11 mouse cellular contexts compared by ENCODE assay signal in genomic region chr17:88132601-88133346, GRCm38 (mm10).
A peak's percentile ranks its signal among the peaks of the same experiment; 100 is the strongest.
DNase-seq lines count a peak whose midpoint lies in the region; ATAC-seq lines count a peak whose summit lies in the region.
"Had no signal": no experiment of that assay in that cellular context is flagged by ENCODE, and none has a peak within 500 bp of the region (broad histone marks: within the 10 kb centered on the region; RNA-seq: fewer than 3 reads in every experiment).

No protein-coding gene starts in this region.

- no peaks in the 10 kb centered on the region for H3K27me3 ChIP-seq in liver, embryonic 15.5 days

- no peaks in the 10 kb centered on the region for H3K9me3 ChIP-seq in liver, embryonic 15.5 days (replicated peaks)

- ATAC-seq in liver, embryonic 15.5 days (ENCODE audit: insufficient read depth): peak; percentile 28; the same call in 1 of the 2 replicates

- no peaks in the 10 kb centered on the region for H3K36me3 ChIP-seq in liver, embryonic 15.5 days (replicated peaks)

- peak; percentile 18 to 27 for DNase-seq in adrenal gland, adult 18-20 months (ENCODE audit: low spot score in 2 of 2)
- DNase-seq in adrenal gland, postnatal 25 days: no peak
- peak; percentile 30 for DNase-seq in layer of hippocampus, adult 9-11 months
- DNase-seq in layer of hippocampus, adult 18-20 months (ENCODE audit: low spot score in 2 of 2): no peak
- DNase-seq in thymus, postnatal 0 days (ENCODE audit: low spot score): peak; percentile 38
- no peak for DNase-seq in urinary bladder, postnatal 14 days (ENCODE audit: low spot score)
- DNase-seq in embryo, embryonic 10.5 days (ENCODE audit: low spot score): no peak
- DNase-seq: cerebellum, postnatal 36 days had no signal

- no peaks in the 10 kb centered on the region for H3K4me1 ChIP-seq in liver, embryonic 15.5 days (replicated peaks)

- 45% methylated on average over 23 of the region's 23 CpGs for WGBS in liver, embryonic 15.5 days (ENCODE audit: insufficient replicate concordance)

- no peak overlapping the region for H3K4me3 ChIP-seq in liver, embryonic 15.5 days (replicated peaks)
- H3K4me3 ChIP-seq: layer of hippocampus, adult 2 months had no signal

- H3K27ac ChIP-seq in liver, embryonic 15.5 days (replicated peaks): no peak overlapping the region
- H3K27ac ChIP-seq: layer of hippocampus, adult 2 months; liver, embryonic 14.5 days had no signal

- peak overlapping the region; percentile 25 for H3K4me2 ChIP-seq in liver, embryonic 15.5 days

- no peak overlapping the region for H3K9ac ChIP-seq in liver, embryonic 15.5 days
- H3K9ac ChIP-seq: liver, embryonic 14.5 days had no signal

Comparison
In these comparisons a context has a peak if more than half of its experiments do, and no peak if none do; other contexts are left out.
1. DNase-seq: peak in adrenal gland, adult 18-20 months (2 of 2), layer of hippocampus, adult 9-11 months (single experiment) and thymus, postnatal 0 days (single experiment); none in adrenal gland, postnatal 25 days (single experiment), layer of hippocampus, adult 18-20 months (0 of 2), urinary bladder, postnatal 14 days (single experiment) and embryo, embryonic 10.5 days (single experiment).